Mouse (Mus musculus) cerebellum, adult 9-11 months (tissue): ENCODE results near the gene Crnkl1.

Experiments
- DNase-seq: peaks from one replicate; pipeline ENCODE4 v3.0.0; 2022

Gene Crnkl1

DNA sequence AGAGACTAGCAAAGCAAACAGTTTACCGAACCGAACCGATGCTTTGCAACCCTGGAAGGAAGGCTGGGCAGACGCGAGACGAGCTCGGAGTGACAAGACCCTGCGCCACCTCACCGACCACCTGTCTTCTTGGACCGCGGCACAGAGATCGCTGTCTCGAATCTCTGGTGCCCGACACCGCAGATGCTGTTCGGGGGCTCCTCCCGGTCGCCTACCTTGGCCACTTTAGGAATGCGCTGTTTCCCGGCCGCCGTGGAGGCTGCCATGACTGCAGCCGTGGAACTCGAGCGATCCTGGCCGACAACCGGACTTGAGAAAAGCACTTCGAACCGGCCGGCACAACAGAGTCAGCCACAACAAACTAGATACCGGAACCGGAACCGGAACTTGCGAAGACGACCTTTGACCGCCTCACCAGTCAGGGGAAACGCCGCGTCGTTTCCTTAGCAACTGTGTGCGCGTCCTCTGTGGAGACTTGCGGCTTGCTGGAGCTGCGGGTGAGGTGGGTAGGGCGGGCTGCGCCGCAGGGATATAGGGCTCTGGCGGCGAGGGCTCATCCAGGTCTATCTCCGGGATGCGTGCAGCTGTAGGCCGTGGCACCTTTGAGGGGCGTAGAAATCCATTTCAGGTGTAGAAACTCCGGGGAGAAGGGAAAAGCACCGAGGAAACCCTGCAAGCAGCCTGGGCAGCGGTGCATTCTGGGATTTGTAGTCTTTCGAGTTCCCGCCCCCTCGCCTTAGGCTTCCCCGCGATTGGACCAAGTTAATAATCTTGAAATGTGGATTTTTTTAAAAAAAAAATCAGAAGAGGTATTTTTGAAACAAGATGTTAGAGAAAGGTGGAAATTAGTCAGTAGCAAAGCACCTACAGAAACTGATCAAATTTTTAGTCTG is at the start of gene Crnkl1, which contains the start of gene Cfap61:
TSS of gene Crnkl1 (minus strand) at position 676 of the 893 bp plus-strand sequence.
TSS of gene Cfap61 (plus strand) at position 446 of the 893 bp plus-strand sequence.
- DNase-seq = peak; percentile 95

- DNase-seq = no peak
Observed at GRCm38 (mm10) chr2:145982317-145983045, 47.7 kb upstream of the Crnkl1 start.

DNA sequence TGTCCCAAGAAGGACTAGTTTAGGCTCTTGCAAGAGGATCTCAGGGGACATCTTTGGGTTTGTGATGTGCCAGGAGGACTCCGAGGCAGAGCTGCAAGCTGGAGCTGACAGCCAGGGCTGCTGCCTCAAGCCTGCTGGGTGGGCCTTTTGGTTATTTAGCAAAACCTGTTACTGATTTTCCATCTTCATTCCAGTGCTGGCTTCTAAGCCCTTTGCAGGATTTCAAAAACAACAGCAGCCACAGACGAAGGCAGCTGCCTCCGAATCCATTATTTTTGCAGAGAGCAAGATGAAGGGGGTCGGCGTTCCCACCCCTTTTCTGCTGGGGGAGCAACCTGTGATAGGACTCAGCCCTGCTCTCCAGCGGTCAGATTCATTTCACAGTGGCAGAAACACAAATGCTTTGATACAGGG is 46.9 kb upstream of the Crnkl1 start:
- DNase-seq = no peak

DNA sequence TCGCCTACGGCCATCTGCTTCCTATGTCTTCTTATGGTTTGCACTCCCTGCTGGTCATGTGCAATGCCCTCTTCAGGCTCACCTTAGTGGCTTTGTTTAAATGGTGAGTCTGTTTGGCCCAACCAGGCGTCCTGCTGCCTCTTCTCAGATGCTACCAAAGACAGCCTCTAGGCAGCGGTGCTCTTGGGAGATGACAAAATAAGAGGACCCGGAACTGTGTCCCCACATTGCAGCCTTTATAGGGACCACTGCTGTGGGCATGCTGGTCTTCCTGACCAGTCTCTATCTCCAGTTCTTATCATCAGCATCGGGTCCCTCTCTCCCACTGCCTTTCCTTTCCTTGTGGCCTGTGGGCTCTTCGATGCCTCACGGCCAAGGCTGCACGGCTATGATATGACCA is 46.1 kb upstream of the Crnkl1 start:
- no peak for DNase-seq

DNA sequence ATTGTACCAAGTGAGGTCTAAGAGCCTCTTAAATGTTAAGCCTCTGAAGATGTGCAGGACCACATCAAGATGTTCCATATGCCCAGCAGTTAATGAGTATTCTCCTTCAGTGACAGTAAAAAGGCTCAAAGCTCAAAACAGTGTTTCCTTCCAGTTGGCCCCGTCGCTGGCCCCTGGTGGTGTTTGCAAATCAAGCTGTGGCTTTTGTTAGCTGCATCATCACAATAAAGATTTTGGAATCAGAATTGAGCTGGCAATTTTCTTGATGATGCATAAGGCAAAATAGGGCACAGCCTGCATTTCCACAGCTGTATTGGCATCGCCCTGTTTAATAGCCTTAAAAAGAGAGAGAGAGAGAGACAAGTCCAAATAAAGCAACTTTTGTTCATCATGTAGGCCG is 44.8 kb upstream of the Crnkl1 start:
- no peak for DNase-seq

GRCm38 (mm10) chr2:145972571-145972970 is 37.8 kb upstream of the Crnkl1 start:
- no peak for DNase-seq

- peak; percentile 88 for DNase-seq
Observed at GRCm38 (mm10) chr2:145971237-145972010, 36.6 kb upstream of the Crnkl1 start.

- peak; percentile 92 for DNase-seq
Observed at GRCm38 (mm10) chr2:145970751-145971150, 35.9 kb upstream of the Crnkl1 start.

- DNase-seq = no peak
Observed at GRCm38 (mm10) chr2:145961861-145962260, 27.0 kb upstream of the Crnkl1 start.

DNA sequence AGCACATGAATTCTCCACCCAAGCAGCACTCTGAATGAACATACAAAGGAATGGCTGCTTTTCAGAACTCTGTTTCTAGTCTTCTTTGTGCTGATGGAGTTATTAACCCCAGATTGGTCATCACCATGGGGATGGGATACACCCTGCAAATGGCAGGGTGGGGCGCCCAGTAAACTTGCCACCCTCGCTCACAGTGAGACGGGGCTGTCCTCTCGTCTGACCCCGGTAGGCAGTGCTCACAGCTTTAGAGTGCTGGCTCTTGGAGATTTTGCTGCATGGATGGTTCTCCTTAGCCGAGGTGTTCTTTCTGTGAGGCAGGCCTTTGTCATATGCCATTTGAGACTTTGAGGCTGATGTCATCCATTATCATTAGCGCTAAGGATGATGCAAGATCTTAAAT is 23.7 kb upstream of the Crnkl1 start:
- DNase-seq = no peak

DNA sequence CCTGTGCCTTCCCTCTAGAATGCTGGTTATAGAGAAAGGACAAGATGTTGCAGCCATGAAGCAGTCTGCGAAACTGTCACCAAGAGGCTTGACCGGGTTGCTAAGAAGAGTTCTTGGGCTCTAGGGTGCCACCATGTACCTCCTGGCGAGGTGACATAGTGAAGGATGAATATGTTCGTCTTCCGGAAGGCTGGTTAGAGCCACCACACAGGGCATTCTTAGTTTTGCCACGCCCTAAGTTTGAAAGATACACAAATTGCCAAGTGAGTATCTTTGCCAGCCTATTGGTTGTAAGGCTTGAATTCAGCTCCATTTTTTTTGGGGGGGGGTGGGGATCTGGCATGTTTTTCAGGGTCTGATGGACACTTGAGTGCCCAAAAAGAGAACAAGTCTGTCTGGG is 23.3 kb upstream of the Crnkl1 start:
- no peak for DNase-seq

GRCm38 (mm10) chr2:145957450-145957849 is 22.6 kb upstream of the Crnkl1 start:
- no peak for DNase-seq

DNA sequence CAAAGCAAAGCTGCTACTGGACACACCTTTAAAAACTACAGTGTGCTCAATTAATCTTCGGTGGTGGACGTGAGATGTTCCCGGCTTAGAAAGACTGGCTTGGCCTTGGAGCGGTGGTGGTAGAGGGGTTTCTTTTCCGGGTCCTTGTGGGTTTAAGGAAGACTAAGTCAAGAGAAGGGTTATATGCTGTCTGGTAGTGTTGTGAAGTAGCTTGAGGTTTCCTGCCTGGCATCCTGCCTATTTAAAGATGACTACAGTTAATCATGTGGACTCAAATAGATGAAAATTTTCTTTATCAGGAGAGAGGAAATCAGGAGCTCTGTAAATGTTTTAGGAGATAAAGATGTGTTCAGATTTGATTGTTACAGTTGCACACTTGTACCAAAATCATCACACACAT is 21.5 kb upstream of the Crnkl1 start:
- DNase-seq = no peak

GRCm38 (mm10) chr2:145955844-145956243 is 21.0 kb upstream of the Crnkl1 start:
- DNase-seq = no peak

DNA sequence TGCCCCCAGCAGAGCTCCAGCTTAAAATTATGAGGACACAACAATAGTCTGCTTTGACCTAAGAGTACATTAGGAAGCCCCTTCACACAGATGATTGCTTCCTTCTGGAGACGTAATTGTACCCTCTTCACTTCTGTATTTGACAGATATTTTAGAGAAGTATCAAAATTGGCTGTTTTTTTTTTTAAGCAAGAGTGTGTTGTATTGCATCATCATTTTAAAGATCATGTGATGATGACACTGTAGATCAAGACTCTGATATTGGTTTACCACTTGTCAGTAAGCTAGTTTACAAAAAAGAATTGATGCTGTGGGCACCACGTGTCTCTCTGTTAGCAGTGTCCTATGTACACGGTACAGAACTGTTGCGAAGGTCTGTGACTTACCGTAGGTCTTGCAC is 17.9 kb upstream of the Crnkl1 start:
- no peak for DNase-seq

- DNase-seq = no peak
Observed at GRCm38 (mm10) chr2:145950239-145950638, 15.4 kb upstream of the Crnkl1 start.

- no peak for DNase-seq
Observed at GRCm38 (mm10) chr2:145949475-145950068, 14.8 kb upstream of the Crnkl1 start.

DNA sequence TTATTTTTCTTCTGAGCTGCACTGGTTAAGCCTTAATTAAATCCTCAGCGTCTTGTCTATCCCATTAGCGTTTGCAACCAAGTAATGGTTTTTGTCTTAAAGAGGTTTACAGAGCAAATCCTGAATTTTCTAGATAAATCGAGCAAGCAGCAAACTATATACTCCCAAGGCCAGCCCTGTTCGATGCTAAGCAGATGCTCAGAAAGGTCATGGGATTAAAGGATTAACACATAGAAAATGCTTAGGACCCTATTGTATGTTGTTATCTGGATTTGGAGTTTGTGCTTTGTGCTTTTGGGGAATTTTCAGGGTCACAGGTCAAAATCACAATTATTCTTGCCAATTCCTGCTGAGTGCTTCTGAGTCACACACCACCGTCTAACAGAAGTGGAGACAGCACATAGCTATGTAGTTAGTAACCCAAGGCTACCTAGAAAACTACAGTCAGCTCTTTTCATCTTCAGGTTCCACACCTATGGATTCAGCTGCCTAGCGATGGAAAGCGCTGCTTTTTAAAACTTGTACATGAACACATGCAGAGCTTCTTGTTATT is 13.7 kb upstream of the Crnkl1 start:
- DNase-seq = no peak

DNA sequence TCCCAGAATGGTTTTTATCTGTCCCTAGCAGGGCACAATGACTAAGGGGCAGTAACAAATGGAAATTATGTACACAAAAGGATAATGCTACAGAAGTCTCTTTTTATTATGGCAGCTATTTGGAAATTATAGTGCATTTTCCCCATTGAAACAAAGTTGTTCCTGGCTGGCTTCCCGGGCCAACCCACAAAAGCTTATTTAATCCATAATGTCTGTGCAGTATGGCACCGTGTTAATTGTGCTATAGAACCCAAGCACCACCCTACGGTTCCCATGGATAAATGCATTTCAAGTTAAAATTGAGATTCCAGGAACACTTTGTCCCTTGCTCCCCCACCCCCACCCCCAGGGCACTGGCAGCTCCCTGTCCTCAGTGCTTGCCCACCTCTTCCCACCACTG is 9.5 kb upstream of the Crnkl1 start:
- no peak for DNase-seq

DNA sequence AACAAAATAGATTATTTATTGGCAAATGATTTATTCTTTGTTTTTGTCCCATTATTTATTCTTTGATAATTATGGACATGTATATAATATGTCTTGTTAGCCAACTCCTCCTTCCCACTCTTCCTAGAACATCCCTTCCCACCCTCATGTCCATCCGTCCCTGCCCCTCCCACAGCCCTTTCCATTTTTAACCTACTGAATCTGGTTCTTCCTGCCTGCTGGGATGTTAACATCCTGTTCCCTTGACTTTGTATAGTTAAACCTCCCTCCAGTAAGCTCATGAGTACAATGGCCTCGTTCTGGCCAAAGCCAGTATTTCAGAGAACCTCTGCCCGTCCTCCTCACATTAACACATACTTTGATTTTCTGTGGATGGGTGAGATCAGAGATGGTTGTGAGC is 6.6 kb upstream of the Crnkl1 start:
- DNase-seq = no peak

DNA sequence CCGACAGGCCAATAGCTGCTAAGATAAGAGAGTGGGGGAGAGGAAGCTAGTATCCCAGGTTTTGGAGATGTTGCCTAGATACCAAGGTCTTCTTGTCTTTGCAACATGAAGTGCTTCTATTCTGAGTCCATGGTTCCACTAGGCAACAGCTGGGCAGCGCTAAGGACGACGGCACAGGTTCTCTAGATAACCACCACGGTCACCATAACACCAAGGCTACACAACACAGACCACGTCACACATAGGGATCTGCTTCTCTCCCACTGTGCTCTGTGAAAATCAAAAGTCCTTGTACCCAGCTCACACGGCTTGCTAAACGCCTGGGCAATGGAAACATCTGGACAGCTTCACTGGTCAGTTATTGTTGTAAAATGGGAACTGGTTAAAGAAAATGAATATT is 2.2 kb upstream of the Crnkl1 start:
- DNase-seq = no peak

- no peak for DNase-seq
Observed at GRCm38 (mm10) chr2:145920941-145921650, 13.7 kb downstream of the Crnkl1 start.
